Mouse (Mus musculus): ENCODE data around the gene Ppp1r21.

- TF ChIP-seq CTCF (conservative IDR thresholded peaks at IDR 0.05 in 1 of 2, IDR thresholded peaks at IDR 0.05 in 1 of 2; ENCODE audit: low read depth in 2 of 2, low read length in 2 of 2) (no peak), POLR2A (IDR thresholded peaks at IDR 0.05; ENCODE audit: low read depth, low read length) (no peak), MEF2A (IDR thresholded peaks at IDR 0.05; ENCODE audit: borderline replicate concordance, low read depth, low read length) (no peak), TBP (conservative IDR thresholded peaks at IDR 0.05; ENCODE audit: low read depth, low read length) (no peak), E2F4 (IDR thresholded peaks at IDR 0.05; ENCODE audit: insufficient replicate concordance, low read depth, low read length) (no peak), POLR2AphosphoS2 (IDR thresholded peaks at IDR 0.05; ENCODE audit: low read depth, low read length) (no peak), BHLHE40 (IDR thresholded peaks at IDR 0.05; ENCODE audit: low read depth, low read length) (no peak)
Observed at GRCm38 (mm10) chr17:88598056-88598420, 68.1 kb downstream of the Ppp1r21 start.

Measured in CH12.LX (cell line).